Mouse (Mus musculus) kidney, adult 2 months (tissue): ENCODE data around the gene Slc39a10. TPM values are rescaled to one million over a fixed set of nuclear protein-coding genes. Genes with fewer than 3 reads are reported as not detected.

Experiments used
- DNase-seq: peaks from one replicate; pipeline ENCODE4 v3.0.0; 2021
- H3K27ac ChIP-seq: fragments of 200-500 bp; 2 replicates; pipeline ENCODE4 v1.5.1; 2012; ENCODE audit warnings: low read depth, low read length, control low read depth, inconsistent platforms; ENCODE audit not compliant: insufficient read depth
- H3K27me3 ChIP-seq: fragments of 200-500 bp; replicated peaks from 2 replicates; pipeline ENCODE4 v1.6.1; 2012; ENCODE audit warnings: mild to moderate bottlenecking, moderate library complexity, low read length, inconsistent platforms; ENCODE audit not compliant: control insufficient read depth, insufficient read depth
- H3K36me3 ChIP-seq: fragments of 200-500 bp; 2 replicates; pipeline ENCODE4 v1.6.1; 2012; ENCODE audit warnings: mild to moderate bottlenecking, moderate library complexity, low read length, inconsistent platforms; ENCODE audit not compliant: control insufficient read depth, insufficient read depth
- H3K4me1 ChIP-seq: fragments of 200-500 bp; 2 replicates; pipeline ENCODE4 v1.6.1; 2011; ENCODE audit warnings: low read length; ENCODE audit not compliant: control insufficient read depth, insufficient read depth
- H3K4me3 ChIP-seq: fragments of 200-500 bp; 2 replicates; pipeline ENCODE4 v1.5.1; 2011; ENCODE audit warnings: mild to moderate bottlenecking, low read depth, low read length, control low read depth; ENCODE audit not compliant: insufficient read depth
- CTCF ChIP-seq: fragments of 200-500 bp; conservative IDR thresholded peaks from 2 replicates; pipeline ENCODE4 v1.5.1; 2011; ENCODE audit warnings: low read depth, mild to moderate bottlenecking, control low read depth, low read length, moderate library complexity, mixed read lengths; ENCODE audit not compliant: insufficient read depth, insufficient read length
- POLR2A ChIP-seq: fragments of 200-500 bp; IDR thresholded peaks from one replicate; pipeline ENCODE4 v1.6.1; 2011; ENCODE audit warnings: low read depth, low read length, control low read depth
- WGBS: fragments of 180-500 bp; shearing (Covaris S2); methylation state at CpG from one replicate; pipeline ENCODE4 v1.1.7; 2018; 5-methylcytosine and 5-hydroxymethylcytosine counted together
- polyA plus RNA-seq: library from polyadenylated mRNA; depleted of rRNA; stranded (reverse); fragments of >200 nt; gene quantifications from 2 replicates; pipeline ENCODE4 v1.2.3, GENCODE M21; 2012; rRNA removed

Gene Slc39a10
- 7.5 and 8.1 TPM in 2 replicates for polyA plus RNA-seq

DNA sequence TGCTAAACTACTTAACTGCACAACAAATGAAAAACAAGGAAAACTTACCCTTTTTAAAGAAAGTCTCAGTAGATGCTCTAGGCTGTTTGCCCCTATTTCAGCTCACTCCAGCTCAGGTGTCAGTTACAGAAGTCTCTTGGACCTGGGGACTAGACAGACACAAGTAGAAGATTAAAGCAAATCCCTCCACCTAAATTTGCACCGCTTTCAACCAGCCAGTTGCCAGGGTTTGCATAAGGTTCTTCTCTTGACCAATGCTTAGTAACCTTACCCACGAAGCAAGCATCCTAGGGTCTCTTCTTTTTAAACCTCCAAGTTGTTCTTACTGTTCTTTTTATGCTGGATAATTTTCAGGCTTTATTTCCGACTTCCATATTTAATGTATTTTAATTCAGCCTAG lies at the start of gene Slc39a10:
Gene Slc39a10 (minus strand): TSS at position 101 of the 400 bp plus-strand sequence.
- Histone ChIP-seq H3K4me1 (no peaks in the 10 kb centered on the region), H3K36me3 (no peaks in the 10 kb centered on the region), H3K27me3 (no peaks in the 10 kb centered on the region), H3K4me3 (no peak within 1 kb of the TSS), H3K27ac (no peak within 1 kb of the TSS)
- 86% methylated on average over 3 of the region's 3 CpGs for WGBS
- no peak for DNase-seq
- no peak for TF ChIP-seq CTCF
- no peak for TF ChIP-seq POLR2A

- H3K4me1 ChIP-seq = no peaks in the 10 kb centered on the region
- TF ChIP-seq CTCF (no peak), POLR2A (no peak)
- no peak overlapping the region for H3K4me3 ChIP-seq
- no peaks in the 10 kb centered on the region for H3K27me3 ChIP-seq
- H3K27ac ChIP-seq = no peak overlapping the region
- 83% methylated on average over 2 of the region's 2 CpGs for WGBS
- DNase-seq = no peak
- H3K36me3 ChIP-seq = no peaks in the 10 kb centered on the region
Observed at GRCm38 (mm10) chr1:46939295-46939694, 46.6 kb upstream of the Slc39a10 start.

GRCm38 (mm10) chr1:46937641-46938040 lies 45.0 kb upstream of the Slc39a10 start:
- Histone ChIP-seq H3K27me3 (no peaks in the 10 kb centered on the region), H3K27ac (no peak overlapping the region), H3K4me3 (no peak overlapping the region), H3K36me3 (no peaks in the 10 kb centered on the region), H3K4me1 (no peaks in the 10 kb centered on the region)
- whole genome bisulfite sequencing = 79% methylated on average over 2 of the region's 2 CpGs
- no peak for DNase-seq
- TF ChIP-seq POLR2A (no peak), CTCF (no peak)

DNA sequence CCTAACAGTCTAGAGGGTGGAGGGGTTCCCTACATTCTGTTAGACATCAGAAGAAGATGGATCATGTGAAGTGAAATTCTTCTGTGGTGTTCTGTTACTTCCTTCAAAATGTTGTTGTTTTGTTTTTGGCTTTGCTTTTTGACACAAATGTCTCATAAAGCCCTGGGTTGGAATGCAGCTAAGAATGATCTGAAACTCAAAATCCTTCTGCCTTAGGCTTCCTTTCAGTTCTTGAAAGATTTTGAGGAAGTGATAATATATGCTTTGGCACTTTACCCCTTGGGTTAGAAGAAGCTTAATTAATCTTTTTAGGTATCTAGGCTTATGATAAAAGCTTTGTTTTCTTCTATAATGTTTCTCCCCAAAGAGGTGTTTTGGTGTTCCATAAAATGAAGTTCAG lies 34.5 kb upstream of the Slc39a10 start:
- no peaks in the 10 kb centered on the region for H3K36me3 ChIP-seq
- no peaks in the 10 kb centered on the region for H3K4me1 ChIP-seq
- no peak for DNase-seq
- TF ChIP-seq CTCF (no peak), POLR2A (no peak)
- no peaks in the 10 kb centered on the region for H3K27me3 ChIP-seq
- no peak overlapping the region for H3K27ac ChIP-seq
- no peak overlapping the region for H3K4me3 ChIP-seq

DNA sequence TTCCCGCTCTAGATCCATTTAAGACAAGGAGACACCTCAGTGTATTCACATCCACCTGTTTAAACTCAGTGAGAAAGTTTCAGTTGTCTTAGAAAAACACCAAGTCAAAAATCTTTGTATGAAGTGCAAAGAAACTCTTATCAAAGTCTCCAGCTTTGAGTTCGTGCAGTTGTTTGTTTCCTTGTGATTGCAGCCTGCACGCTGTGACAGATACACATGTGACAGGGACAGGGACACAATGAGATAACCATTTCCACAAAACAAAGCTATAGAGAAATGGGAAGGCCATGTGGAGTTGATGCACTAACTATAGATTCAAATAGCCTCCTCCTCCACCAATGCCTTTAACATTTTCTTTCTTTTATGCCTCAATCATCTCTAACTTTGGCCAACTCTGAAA lies 33.6 kb upstream of the Slc39a10 start:
- TF ChIP-seq POLR2A = no peak
- TF ChIP-seq CTCF = no peak
- Histone ChIP-seq H3K4me1 (no peaks in the 10 kb centered on the region), H3K27me3 (no peaks in the 10 kb centered on the region), H3K4me3 (no peak overlapping the region), H3K36me3 (no peaks in the 10 kb centered on the region), H3K27ac (no peak overlapping the region)
- DNase-seq = no peak
- 83% methylated on average over 3 of the region's 3 CpGs for WGBS

GRCm38 (mm10) chr1:46924992-46925391 lies 32.3 kb upstream of the Slc39a10 start:
- Histone ChIP-seq H3K4me1 (no peaks in the 10 kb centered on the region), H3K4me3 (no peak overlapping the region), H3K27me3 (no peaks in the 10 kb centered on the region), H3K36me3 (no peaks in the 10 kb centered on the region), H3K27ac (no peak overlapping the region)
- no peak for TF ChIP-seq POLR2A
- no peak for TF ChIP-seq CTCF
- no peak for DNase-seq

GRCm38 (mm10) chr1:46922904-46923303 lies 30.3 kb upstream of the Slc39a10 start:
- no peak for DNase-seq
- H3K4me1 ChIP-seq = no peaks in the 10 kb centered on the region
- no peaks in the 10 kb centered on the region for H3K36me3 ChIP-seq
- H3K27me3 ChIP-seq = no peaks in the 10 kb centered on the region
- no peak overlapping the region for H3K27ac ChIP-seq
- no peak overlapping the region for H3K4me3 ChIP-seq
- WGBS = 90% methylated on average over 7 of the region's 7 CpGs
- TF ChIP-seq CTCF (no peak), POLR2A (no peak)

- Histone ChIP-seq H3K4me1 (no peaks in the 10 kb centered on the region), H3K36me3 (no peaks in the 10 kb centered on the region), H3K4me3 (no peak overlapping the region), H3K27me3 (no peaks in the 10 kb centered on the region), H3K27ac (no peak overlapping the region)
- TF ChIP-seq CTCF (no peak), POLR2A (no peak)
- DNase-seq = peak; percentile 8
Observed at GRCm38 (mm10) chr1:46921630-46922029, 29.0 kb upstream of the Slc39a10 start.
